In genomic region chr6:88741791-88742190, GRCm38 (mm10) we compare ENCODE assay signal across 12 mouse cellular contexts. TPM values are rescaled to one million over a fixed set of nuclear protein-coding genes. Genes with fewer than 3 reads are reported as not detected.
A peak's percentile ranks its signal among the peaks of the same experiment; 100 is the strongest.
DNase-seq lines count a peak whose midpoint lies in the region; ATAC-seq and TF ChIP-seq lines count a peak whose summit lies in the region.
"Had no signal": no experiment of that assay in that cellular context is flagged by ENCODE, and none has a peak within 500 bp of the region (broad histone marks: within the 10 kb centered on the region; RNA-seq: fewer than 3 reads in every experiment).

No protein-coding gene starts in this region.

- intact Hi-C loops in left cerebral cortex, adult 2 months (cut with DNase I) = no loop called here
- intact Hi-C loops in left cerebral cortex, postnatal 10 days (cut with DNase I) = no loop called here

- peak overlapping the region; percentile 29 for H3K4me3 ChIP-seq in erythroblast, embryonic 14.5 days (replicated peaks)
- no peak overlapping the region for H3K4me3 ChIP-seq in left cerebral cortex, adult 2 months
- H3K4me3 ChIP-seq in liver, embryonic 12.5 days = no peak overlapping the region
- H3K4me3 ChIP-seq: heart, embryonic 12.5 days; midbrain, embryonic 12.5 days had no signal

- no peak for ATAC-seq in erythroblast, adult 5-6 weeks (replicated peaks; ENCODE audit: low FRiP score, poor library complexity, severe bottlenecking)
- ATAC-seq in liver, embryonic 12.5 days = no peak
- ATAC-seq: intestine, embryonic 16.5 days had no signal

- no peak for TF ChIP-seq CTCF in left cerebral cortex, adult 2 months (IDR thresholded peaks at IDR 0.05)

- H3K9ac ChIP-seq in liver, embryonic 12.5 days = peak overlapping the region; percentile 62
- H3K9ac ChIP-seq: heart, embryonic 12.5 days; midbrain, embryonic 12.5 days had no signal

- H3K27me3 ChIP-seq in erythroblast, embryonic 14.5 days (ENCODE audit: control insufficient read depth) = no peaks in the 10 kb centered on the region
- H3K27me3 ChIP-seq in liver, embryonic 12.5 days (replicated peaks) = peaks cover 10% of the 10 kb centered on the region; the same call in 1 of the 2 replicates
- H3K27me3 ChIP-seq: heart, embryonic 12.5 days; midbrain, embryonic 12.5 days had no signal

- peak overlapping the region; percentile 82 for H3K27ac ChIP-seq in left cerebral cortex, adult 2 months
- peak overlapping the region; percentile 90 for H3K27ac ChIP-seq in liver, embryonic 12.5 days
- H3K27ac ChIP-seq: midbrain, embryonic 12.5 days had no signal

- peaks cover 95% of the 10 kb centered on the region for H3K36me3 ChIP-seq in erythroblast, embryonic 14.5 days (ENCODE audit: control insufficient read depth)
- peaks cover 39% of the 10 kb centered on the region for H3K36me3 ChIP-seq in liver, embryonic 12.5 days
- H3K36me3 ChIP-seq: heart, embryonic 12.5 days; midbrain, embryonic 12.5 days had no signal

- no peak for DNase-seq in left cerebral cortex, adult 2 months (ENCODE audit: extremely low spot score in 1 of 2, low spot score in 2 of 2)
- no peak for DNase-seq in left cerebral cortex, postnatal 10 days (ENCODE audit: extremely low spot score in 1 of 2, low spot score in 2 of 2)
- DNase-seq in cerebellum, adult 8-10 months = peak; percentile 66
- no peak for DNase-seq in spleen, adult 18-20 months
- no peak for DNase-seq in right cerebral cortex, postnatal 4 days
- DNase-seq: lung, adult 18-20 months had no signal

- WGBS in liver, embryonic 12.5 days (ENCODE audit: insufficient replicate concordance) = 83% methylated on average over 3 of the region's 3 CpGs

- H3K9me3 ChIP-seq in erythroblast, embryonic 14.5 days (ENCODE audit: control insufficient read depth, low read length) = no peaks in the 10 kb centered on the region
- H3K9me3 ChIP-seq in liver, embryonic 12.5 days (replicated peaks) = no peaks in the 10 kb centered on the region
- H3K9me3 ChIP-seq: heart, embryonic 12.5 days; midbrain, embryonic 12.5 days had no signal

- H3K4me2 ChIP-seq in liver, embryonic 12.5 days = peak overlapping the region; percentile 55
- H3K4me2 ChIP-seq: heart, embryonic 12.5 days; midbrain, embryonic 12.5 days had no signal

- peaks cover 83% of the 10 kb centered on the region for H3K4me1 ChIP-seq in erythroblast, embryonic 14.5 days (ENCODE audit: control insufficient read depth)
- peaks cover 70% of the 10 kb centered on the region for H3K4me1 ChIP-seq in liver, embryonic 12.5 days
- H3K4me1 ChIP-seq: heart, embryonic 12.5 days had no signal

RNA-seq across cellular contexts. Expression of gene Mgll, which starts 17.6 kb away (rescaled TPM):
- 28.7 and 42.4 TPM in 2 replicates for polyA plus RNA-seq in erythroblast, embryonic 14.5 days (2012)
- total RNA-seq in erythroblast, adult 5-6 weeks (2015; ENCODE audit: low replicate concordance) = 29.8 and 41.2 TPM in 2 replicates
- 44.1 and 78.5 TPM in 2 replicates for total RNA-seq in erythroblast, adult 5-6 weeks (2017; ENCODE audit: low replicate concordance)
- total RNA-seq in left cerebral cortex, adult 2 months (2021) = 100 to 1,000 TPM; 185 to 189 TPM
- 100 to 1,000 TPM; 105 to 106 TPM for total RNA-seq in left cerebral cortex, postnatal 10 days (2021)
- 46.4 and 47.7 TPM in 2 replicates for polyA plus RNA-seq in liver, embryonic 12.5 days (2016; fragmentation: Nextera tagmentation; extraction: Ambion mirVana)
